Mouse (Mus musculus) heart, postnatal 0 days (tissue): ENCODE measurements around the gene P2rx7. TPM values are rescaled to one million over a fixed set of nuclear protein-coding genes. Genes with fewer than 3 reads are reported as not detected.
A peak's percentile ranks its signal among the peaks of the same experiment; 100 is the strongest.

Experiments used
- ATAC-seq: fragments of 200-750 bp; cut with Nextera tagmentation; 2 replicates; pipeline ENCODE4 v1.8.0; 2017; ENCODE audit warnings: low read depth, moderate number of reproducible peaks, moderate library complexity; ENCODE audit not compliant: insufficient read depth
- DNase-seq: peaks from one replicate; pipeline ENCODE4 v3.0.0-alpha.2; 2016; ENCODE audit warnings: low spot score
- H3K27ac ChIP-seq: fragments of 300-500 bp; sonication (generic); 2 replicates; pipeline ENCODE4 v1.5.1; 2014; ENCODE audit warnings: low read depth, mild to moderate bottlenecking
- H3K27me3 ChIP-seq: fragments of 300-500 bp; sonication (generic); 2 replicates; pipeline ENCODE4 v1.6.1; 2014; ENCODE audit warnings: low read length, mixed read lengths; ENCODE audit not compliant: control insufficient read depth, insufficient read depth
- H3K36me3 ChIP-seq: fragments of 300-500 bp; sonication (generic); replicated peaks from 2 replicates; pipeline ENCODE4 v1.6.1; 2014; ENCODE audit warnings: low read length, mixed read lengths; ENCODE audit not compliant: control insufficient read depth, insufficient read depth
- H3K4me1 ChIP-seq: fragments of 300-500 bp; sonication (generic); 2 replicates; pipeline ENCODE4 v1.6.1; 2014; ENCODE audit warnings: antibody characterized with exemption; ENCODE audit not compliant: control insufficient read depth, insufficient read depth
- H3K4me2 ChIP-seq: fragments of 300-500 bp; sonication (generic); 2 replicates; pipeline ENCODE4 v1.6.1; 2014; ENCODE audit warnings: low read depth, mild to moderate bottlenecking, low read length, moderate library complexity
- H3K4me3 ChIP-seq: fragments of 300-500 bp; sonication (generic); 2 replicates; pipeline ENCODE4 v1.5.1; 2014; ENCODE audit warnings: low read depth, low read length
- H3K9ac ChIP-seq: fragments of 300-500 bp; sonication (generic); replicated peaks from 2 replicates; pipeline ENCODE4 v1.6.1; 2014; ENCODE audit warnings: low read depth, low read length, mixed read lengths
- H3K9me3 ChIP-seq: fragments of 300-500 bp; sonication (generic); replicated peaks from 2 replicates; pipeline ENCODE4 v1.6.1; 2016; ENCODE audit warnings: low read length; ENCODE audit not compliant: control insufficient read depth
- CTCF ChIP-seq: IDR thresholded peaks from 2 replicates; pipeline ENCODE4 v1.5.1; 2016; ENCODE audit warnings: antibody characterized with exemption, control low read depth, low read depth
- EP300 ChIP-seq: IDR thresholded peaks from 2 replicates; pipeline ENCODE4 v1.6.1; 2016; ENCODE audit warnings: antibody characterized with exemption, low read depth
- WGBS: fragments of 180-500 bp; shearing (Covaris S2); extraction: QIAGEN DNeasy Blood & Tissue Kit; methylation state at CpG from one replicate; pipeline ENCODE4 v1.1.7; 2014; 5-methylcytosine and 5-hydroxymethylcytosine counted together
- polyA plus RNA-seq: library from polyadenylated mRNA; unstranded; fragments of >200 nt; fragmentation: Nextera tagmentation; extraction: Ambion mirVana; gene quantifications from 2 replicates; pipeline ENCODE4 v1.2.1, GENCODE M21; 2015
- total RNA-seq: library from RNA; depleted of rRNA; stranded (reverse); fragments of >200 nt; gene quantifications from 2 replicates; pipeline ENCODE4 v1.2.3, GENCODE M21; 2014; ENCODE audit warnings: low replicate concordance

P2rx7 gene
- total and polyA plus RNA-seq, 2 experiments from 2014 or later, result 1.6 to 2.7 TPM

GRCm38 (mm10) chr5:122707276-122708181 lies 63.8 kb downstream of the P2rx7 start, which contains the start of gene P2rx4:
P2rx4 (plus strand) TSS chr5:122707544.
- WGBS, result 1% methylated on average over 66 of the region's 66 CpGs
- H3K4me3 ChIP-seq, result peak within 1 kb of the TSS; percentile 65
- no peaks in the 10 kb centered on the region for H3K36me3 ChIP-seq
- no peaks in the 10 kb centered on the region; the same call in 1 of the 2 replicates for H3K9me3 ChIP-seq
- H3K4me2 ChIP-seq, result peak within 1 kb of the TSS; percentile 75
- peak; percentile 90 for ATAC-seq
- DNase-seq, result peak; percentile 83
- TF ChIP-seq EP300 (peak; percentile 80), CTCF (peak; percentile 4; the same call in 1 of the 2 replicates)
- no peaks in the 10 kb centered on the region for H3K27me3 ChIP-seq
- H3K27ac ChIP-seq, result peak within 1 kb of the TSS; percentile 94
- H3K9ac ChIP-seq, result peak within 1 kb of the TSS; percentile 70
- peaks cover 6% of the 10 kb centered on the region; the same call in 1 of the 2 replicates for H3K4me1 ChIP-seq

- Histone ChIP-seq H3K9ac (no peak overlapping the region), H3K4me2 (no peak overlapping the region), H3K9me3 (no peaks in the 10 kb centered on the region; the same call in 1 of the 2 replicates)
Observed at GRCm38 (mm10) chr5:122708819-122709218, 65.1 kb downstream of the P2rx7 start.

GRCm38 (mm10) chr5:122715723-122716122 lies 72.0 kb downstream of the P2rx7 start:
- no peak overlapping the region for H3K9ac ChIP-seq
- no peaks in the 10 kb centered on the region for H3K27me3 ChIP-seq
- H3K27ac ChIP-seq, result no peak overlapping the region
- no peaks in the 10 kb centered on the region; the same call in 1 of the 2 replicates for H3K9me3 ChIP-seq
- 67% methylated on average over 1 of the region's 1 CpGs for WGBS
- ATAC-seq (no peak), DNase-seq (no peak)
- H3K4me2 ChIP-seq, result no peak overlapping the region
- TF ChIP-seq CTCF, result no peak
- peaks cover 18% of the 10 kb centered on the region for H3K36me3 ChIP-seq
- H3K4me3 ChIP-seq, result no peak overlapping the region
- no peaks in the 10 kb centered on the region for H3K4me1 ChIP-seq

More at GRCm38 (mm10) chr5:122708819-122709218, 65.1 kb downstream of the P2rx7 start:
- ATAC-seq (no peak), DNase-seq (no peak)
- H3K36me3 ChIP-seq, result no peaks in the 10 kb centered on the region
- TF ChIP-seq EP300 (no peak), CTCF (no peak)
- no peaks in the 10 kb centered on the region for H3K27me3 ChIP-seq
- H3K4me3 ChIP-seq, result no peak overlapping the region
- 42% methylated on average over 6 of the region's 6 CpGs for WGBS
- H3K4me1 ChIP-seq, result peaks cover 6% of the 10 kb centered on the region; the same call in 1 of the 2 replicates
- H3K27ac ChIP-seq, result 0 out of 2 replicates have a peak overlapping the region, but pooled peaks have one; percentile 94

GRCm38 (mm10) chr5:122716793-122717192 lies 73.1 kb downstream of the P2rx7 start:
- no peak for TF ChIP-seq CTCF
- no peak for TF ChIP-seq EP300
- Histone ChIP-seq H3K4me2 (no peak overlapping the region), H3K9ac (no peak overlapping the region), H3K27ac (no peak overlapping the region), H3K4me1 (no peaks in the 10 kb centered on the region), H3K27me3 (no peaks in the 10 kb centered on the region), H3K36me3 (peaks cover 18% of the 10 kb centered on the region), H3K9me3 (no peaks in the 10 kb centered on the region; the same call in 1 of the 2 replicates), H3K4me3 (no peak overlapping the region)
- WGBS, result 93% methylated on average over 2 of the region's 2 CpGs
- no peak for ATAC-seq
- no peak for DNase-seq

- H3K36me3 ChIP-seq, result peaks cover 18% of the 10 kb centered on the region
- no peak for DNase-seq
Observed at GRCm38 (mm10) chr5:122718400-122718799, 74.7 kb downstream of the P2rx7 start.

More at GRCm38 (mm10) chr5:122718400-122718799, 74.7 kb downstream of the P2rx7 start:
- no peak overlapping the region for H3K9ac ChIP-seq
- no peaks in the 10 kb centered on the region for H3K4me1 ChIP-seq
- no peaks in the 10 kb centered on the region for H3K27me3 ChIP-seq
- H3K9me3 ChIP-seq, result no peaks in the 10 kb centered on the region
- 56% methylated on average over 7 of the region's 7 CpGs for WGBS
- H3K4me3 ChIP-seq, result no peak overlapping the region
- no peak overlapping the region for H3K27ac ChIP-seq
- 0 out of 2 replicates have a peak, but pooled peaks have one; percentile 14 for ATAC-seq
- H3K4me2 ChIP-seq, result no peak overlapping the region
- TF ChIP-seq EP300, result no peak
- TF ChIP-seq CTCF, result no peak
